Mouse (Mus musculus) brain, embryonic 14.5 days (tissue): ENCODE data around the gene Mrpl43.

Source experiments
- CTCF ChIP-seq: fragments of 200-500 bp; IDR thresholded peaks from 2 replicates; pipeline ENCODE4 v1.5.1; 2012; ENCODE audit warnings: inconsistent platforms, mild to moderate bottlenecking, moderate library complexity, borderline replicate concordance; ENCODE audit not compliant: insufficient read depth, insufficient read length; ENCODE audit errors: extremely low read depth
- POLR2A ChIP-seq: fragments of 200-500 bp; IDR thresholded peaks from 2 replicates; pipeline ENCODE4 v1.6.1; 2012; ENCODE audit warnings: mild to moderate bottlenecking, inconsistent platforms, borderline replicate concordance; ENCODE audit not compliant: poor library complexity, insufficient read depth, insufficient read length, severe bottlenecking; ENCODE audit errors: extremely low read depth

GRCm38 (mm10) chr19:44987851-44988250, 18.4 kb downstream of the Mrpl43 start:
- TF ChIP-seq POLR2A: no peak
- TF ChIP-seq CTCF: no peak
